Mouse (Mus musculus): ENCODE data around the gene Lyst. TPM values are rescaled to one million over a fixed set of nuclear protein-coding genes. Genes with fewer than 3 reads are reported as not detected.
"Not testable (repeated sequence)": the region's sequence is repeated elsewhere in the genome, so short reads cannot be mapped to it uniquely, and the experiment has no call there.

The Lyst gene
- polyA plus RNA-seq, 1 experiment from 2014 or later = 2.3 TPM

DNA sequence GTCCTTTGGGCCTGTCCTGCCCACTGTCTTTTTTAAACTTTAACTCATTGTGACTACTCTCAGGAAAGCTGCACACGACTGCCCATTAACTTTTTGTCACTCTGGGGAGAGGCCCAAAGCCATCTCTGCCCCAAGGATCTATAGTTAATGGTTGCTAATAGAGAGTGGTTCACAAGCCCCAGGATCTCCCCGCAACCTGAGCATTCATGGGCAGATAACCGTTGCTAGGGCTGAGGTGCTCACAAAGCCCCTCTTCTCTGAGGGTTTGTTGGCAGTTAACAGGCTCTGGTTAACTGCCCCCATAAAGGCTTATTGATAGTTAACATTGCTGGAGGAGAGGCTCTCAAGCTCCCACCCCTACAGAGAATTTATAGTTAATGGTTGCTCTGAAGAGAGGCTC is 190.1 kb downstream of the Lyst start:
- WGBS = 31% methylated on average over 3 of the region's 3 CpGs

DNA sequence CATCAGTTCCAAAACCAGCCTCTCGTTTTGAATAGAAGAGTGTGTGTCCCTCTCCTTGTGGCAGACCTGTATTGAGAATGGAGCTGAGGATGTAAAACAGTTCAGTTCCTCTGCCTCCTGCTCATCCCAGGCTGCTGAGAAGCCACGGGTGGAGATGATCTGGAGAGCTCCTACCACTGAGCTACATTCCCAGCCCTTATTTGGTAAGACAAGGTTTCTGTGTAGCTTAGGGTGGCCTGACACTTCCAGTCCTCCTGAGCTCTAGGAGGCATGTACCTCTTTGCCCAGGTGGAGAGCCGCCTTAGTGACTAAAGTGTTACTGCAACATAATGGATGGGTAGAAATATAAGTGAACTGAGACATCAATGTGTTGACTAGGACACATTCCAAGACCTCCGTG is 190.8 kb downstream of the Lyst start:
- DNase-seq (ENCODE audit: low spot score) = no peak
- H3K4me3 ChIP-seq = no peak overlapping the region
- no peaks in the 10 kb centered on the region for H3K9me3 ChIP-seq (replicated peaks)
- H3K27ac ChIP-seq = no peak overlapping the region
- no peaks in the 10 kb centered on the region; the same call in 1 of the 2 replicates for H3K36me3 ChIP-seq
- WGBS = 49% methylated on average over 4 of the region's 4 CpGs
- H3K4me1 ChIP-seq = peaks cover 21% of the 10 kb centered on the region
- H3K27me3 ChIP-seq (ENCODE audit: low read depth, poor library complexity, severe bottlenecking) = peaks cover 49% of the 10 kb centered on the region

More for the DNA sequence above, 190.1 kb downstream of the Lyst start:
- DNase-seq (ENCODE audit: low spot score) = no peak
- H3K4me1 ChIP-seq = peaks cover 17% of the 10 kb centered on the region
- peaks cover 41% of the 10 kb centered on the region for H3K27me3 ChIP-seq (ENCODE audit: low read depth, poor library complexity, severe bottlenecking)
- no peaks in the 10 kb centered on the region for H3K9me3 ChIP-seq (replicated peaks)
- no peaks in the 10 kb centered on the region; the same call in 1 of the 2 replicates for H3K36me3 ChIP-seq
- no peak overlapping the region for H3K27ac ChIP-seq
- H3K4me3 ChIP-seq = no peak overlapping the region

DNA sequence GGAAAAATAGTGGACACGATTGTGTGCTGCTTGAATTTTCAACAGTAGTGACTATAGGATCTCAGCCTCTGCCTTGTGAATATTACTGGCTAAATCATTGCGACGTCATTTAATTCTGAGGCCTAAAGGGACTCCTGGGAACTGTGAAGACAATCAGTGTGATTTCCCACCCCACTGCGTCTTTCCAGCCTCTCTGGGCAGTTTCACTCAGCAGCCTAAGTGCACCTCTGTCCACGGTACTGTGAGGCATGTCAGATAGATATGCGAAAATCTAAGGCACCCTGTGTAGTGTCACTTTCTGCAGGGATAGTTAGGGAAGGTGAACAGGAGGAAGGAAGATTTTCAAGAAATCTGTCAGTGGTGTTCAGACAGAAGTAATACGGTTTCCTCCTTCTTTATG is 193.1 kb downstream of the Lyst start:
- Histone ChIP-seq H3K9me3 (replicated peaks) (no peaks in the 10 kb centered on the region), H3K27me3 (ENCODE audit: low read depth, poor library complexity, severe bottlenecking) (peaks cover 71% of the 10 kb centered on the region), H3K4me3 (peak overlapping the region; percentile 61), H3K27ac (no peak overlapping the region), H3K4me1 (peaks cover 21% of the 10 kb centered on the region), H3K36me3 (no peaks in the 10 kb centered on the region)
- DNase-seq (ENCODE audit: low spot score) = no peak
- WGBS = 43% methylated on average over 7 of the region's 7 CpGs

DNA sequence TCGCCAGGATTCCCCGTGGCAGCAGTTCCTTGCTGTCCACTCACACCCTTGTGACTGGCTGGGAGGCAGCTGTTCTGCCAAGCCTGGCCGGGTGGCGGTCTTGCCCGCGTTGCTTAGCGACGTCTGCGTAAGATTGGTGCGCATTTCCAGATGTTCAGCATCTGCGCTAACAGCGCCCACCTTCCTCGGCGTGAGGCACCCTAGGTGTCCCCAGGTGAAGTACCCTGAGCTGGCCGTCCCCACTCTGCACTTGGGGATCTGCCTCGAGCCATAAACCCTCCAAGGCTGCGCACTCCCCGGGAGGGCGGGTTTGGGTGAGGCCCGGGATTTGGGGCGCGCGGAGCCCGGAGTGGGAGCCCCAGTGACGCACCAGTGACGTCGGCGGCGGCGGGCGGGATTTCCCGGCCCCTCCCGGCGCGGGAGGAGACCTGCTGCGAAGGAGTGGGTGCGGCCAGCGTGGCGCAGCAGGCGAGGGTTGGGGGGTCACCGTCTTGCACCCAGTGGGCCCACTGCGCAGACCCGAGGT is 193.8 kb downstream of the Lyst start, which contains the start of gene Gng4:
Gene Gng4 (plus strand): TSS at position 166 of the 526 bp plus-strand sequence.
- Histone ChIP-seq H3K9me3 (replicated peaks) (no peaks in the 10 kb centered on the region), H3K27ac (no peak within 1 kb of the TSS), H3K36me3 (no peaks in the 10 kb centered on the region), H3K27me3 (ENCODE audit: low read depth, poor library complexity, severe bottlenecking) (peaks cover 71% of the 10 kb centered on the region), H3K4me3 (peak within 1 kb of the TSS; percentile 61), H3K4me1 (peaks cover 21% of the 10 kb centered on the region)
- DNase-seq (ENCODE audit: low spot score) = peak; percentile 75
- WGBS = under 1% methylated on average over 42 of the region's 43 CpGs

DNA sequence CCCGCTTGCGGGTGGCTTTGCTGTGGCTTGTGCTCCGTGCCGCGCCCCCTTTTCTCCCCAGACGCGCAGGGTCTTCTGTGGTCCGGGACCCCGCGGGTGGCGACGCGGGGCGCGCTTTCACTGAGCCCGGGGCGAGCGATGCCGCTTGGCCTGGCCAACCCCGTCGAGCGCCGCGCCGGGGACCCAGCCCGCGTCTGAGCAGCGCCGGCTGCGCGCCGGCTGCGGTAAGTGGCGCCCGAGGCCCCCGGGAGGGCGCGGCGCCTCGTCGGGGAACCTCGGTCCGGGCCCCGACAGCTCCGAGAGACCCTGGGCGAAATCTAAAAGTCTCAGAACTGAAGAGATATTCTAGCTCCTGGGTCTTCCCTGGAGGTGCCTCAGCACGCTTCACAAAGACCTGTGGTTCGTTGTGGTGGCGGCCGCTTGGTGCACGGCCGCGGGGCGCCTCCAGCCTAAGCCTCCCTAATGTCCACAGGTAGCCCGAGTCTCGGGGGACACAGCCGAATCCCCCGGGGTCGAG is 194.3 kb downstream of the Lyst start:
- peak; percentile 52 for DNase-seq (ENCODE audit: low spot score)
- WGBS = under 1% methylated on average over 59 of the region's 59 CpGs
- Histone ChIP-seq H3K9me3 (replicated peaks) (no peaks in the 10 kb centered on the region), H3K27me3 (ENCODE audit: low read depth, poor library complexity, severe bottlenecking) (peaks cover 71% of the 10 kb centered on the region), H3K36me3 (no peaks in the 10 kb centered on the region), H3K4me1 (peaks cover 21% of the 10 kb centered on the region), H3K4me3 (peak overlapping the region; percentile 61), H3K27ac (no peak overlapping the region)

DNA sequence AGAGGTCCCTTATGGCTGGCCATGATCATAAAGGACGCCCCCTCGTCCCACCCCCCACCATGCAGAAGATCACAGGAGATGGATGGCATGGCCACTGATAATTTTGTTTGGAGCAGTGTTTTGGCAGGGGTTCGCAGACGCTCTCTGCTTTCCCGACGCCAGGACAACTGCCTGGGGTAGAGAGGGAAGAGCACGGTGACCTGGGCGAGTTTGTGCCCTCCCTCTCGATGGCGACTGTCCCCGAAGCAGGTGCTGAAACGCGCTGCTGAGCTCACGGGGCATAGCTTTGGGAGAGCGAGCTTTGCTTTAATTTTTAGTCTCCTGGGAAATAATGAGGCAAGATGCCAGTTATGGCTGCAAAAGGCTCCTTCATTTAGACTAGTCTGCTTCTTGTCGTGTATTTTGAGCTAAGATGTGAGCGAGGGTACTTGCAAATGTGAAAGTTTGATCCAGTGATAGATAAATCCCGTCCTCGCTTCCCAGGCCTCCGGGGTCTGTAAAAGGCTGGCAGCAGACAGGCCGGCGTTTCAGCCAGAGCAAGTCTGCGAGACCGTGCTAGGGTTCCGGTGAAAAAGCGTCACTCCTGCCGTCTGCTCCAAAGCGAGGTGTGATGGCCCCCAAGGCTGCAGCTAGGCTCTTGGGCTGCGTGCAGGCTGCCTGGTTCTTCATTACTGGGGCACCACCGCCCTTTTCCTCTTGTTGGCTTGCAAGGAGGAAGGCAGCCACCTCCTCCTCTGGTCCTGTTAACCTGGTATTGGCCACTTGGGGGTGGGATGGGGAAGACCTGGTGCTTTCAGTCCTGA is 195.0 kb downstream of the Lyst start:
- Histone ChIP-seq H3K36me3 (no peaks in the 10 kb centered on the region), H3K27ac (no peak overlapping the region), H3K27me3 (ENCODE audit: low read depth, poor library complexity, severe bottlenecking) (peaks cover 71% of the 10 kb centered on the region), H3K4me1 (peaks cover 21% of the 10 kb centered on the region), H3K9me3 (replicated peaks) (no peaks in the 10 kb centered on the region), H3K4me3 (peak overlapping the region; percentile 61)
- WGBS = 1% methylated on average over 30 of the region's 30 CpGs
- DNase-seq (ENCODE audit: low spot score) = peak; percentile 67

DNA sequence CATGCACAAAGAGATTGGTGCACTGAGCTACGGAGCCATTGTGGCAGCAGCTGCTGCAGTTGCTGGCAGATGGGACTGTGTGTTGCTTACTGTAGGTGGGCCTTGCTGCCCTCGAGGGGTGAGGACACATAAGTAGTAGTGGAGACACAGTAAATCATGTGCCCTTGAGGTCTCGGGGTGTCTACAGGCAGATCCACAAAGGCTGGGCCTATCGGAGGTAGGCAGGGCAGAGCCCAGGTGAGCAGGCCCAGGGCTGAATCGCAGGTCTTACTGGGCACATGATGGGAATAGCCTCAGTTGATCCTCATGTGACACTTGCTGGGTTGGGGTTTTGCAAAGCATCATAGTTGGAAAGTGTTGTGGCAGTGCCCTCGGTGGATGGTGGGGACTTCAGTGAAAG is 196.8 kb downstream of the Lyst start:
- 92% methylated on average over 6 of the region's 6 CpGs for WGBS
- DNase-seq (ENCODE audit: low spot score) = no peak
- Histone ChIP-seq H3K9me3 (replicated peaks) (no peaks in the 10 kb centered on the region), H3K4me1 (peaks cover 21% of the 10 kb centered on the region), H3K27ac (no peak overlapping the region), H3K4me3 (no peak overlapping the region), H3K27me3 (ENCODE audit: low read depth, poor library complexity, severe bottlenecking) (peaks cover 63% of the 10 kb centered on the region), H3K36me3 (no peaks in the 10 kb centered on the region)

DNA sequence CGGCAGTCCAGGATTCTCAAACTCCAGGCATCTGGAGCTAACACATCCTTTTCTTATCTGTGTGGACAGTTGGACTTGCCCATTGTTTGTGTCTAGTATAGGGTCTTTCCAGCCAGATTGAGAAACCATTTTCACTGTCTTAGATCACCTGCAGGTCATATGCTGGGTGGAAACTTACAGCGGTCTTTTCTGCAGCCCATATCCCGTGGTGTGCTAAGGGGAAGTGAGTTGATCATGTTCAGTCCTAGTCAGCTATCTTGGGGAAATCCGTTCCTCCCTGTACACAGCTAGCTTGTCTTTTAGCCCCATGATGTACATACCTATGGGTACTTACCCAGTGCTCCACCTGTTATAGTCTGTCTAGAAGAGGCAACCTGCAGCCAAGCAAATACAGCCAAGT is 197.9 kb downstream of the Lyst start:
- no peak for DNase-seq (ENCODE audit: low spot score)
- H3K27me3 ChIP-seq (ENCODE audit: low read depth, poor library complexity, severe bottlenecking) = peaks cover 52% of the 10 kb centered on the region
- H3K4me3 ChIP-seq = no peak overlapping the region
- H3K36me3 ChIP-seq = no peaks in the 10 kb centered on the region
- H3K27ac ChIP-seq = no peak overlapping the region
- no peaks in the 10 kb centered on the region for H3K9me3 ChIP-seq (replicated peaks)
- peaks cover 21% of the 10 kb centered on the region for H3K4me1 ChIP-seq
- 92% methylated on average over 4 of the region's 4 CpGs for WGBS

DNA sequence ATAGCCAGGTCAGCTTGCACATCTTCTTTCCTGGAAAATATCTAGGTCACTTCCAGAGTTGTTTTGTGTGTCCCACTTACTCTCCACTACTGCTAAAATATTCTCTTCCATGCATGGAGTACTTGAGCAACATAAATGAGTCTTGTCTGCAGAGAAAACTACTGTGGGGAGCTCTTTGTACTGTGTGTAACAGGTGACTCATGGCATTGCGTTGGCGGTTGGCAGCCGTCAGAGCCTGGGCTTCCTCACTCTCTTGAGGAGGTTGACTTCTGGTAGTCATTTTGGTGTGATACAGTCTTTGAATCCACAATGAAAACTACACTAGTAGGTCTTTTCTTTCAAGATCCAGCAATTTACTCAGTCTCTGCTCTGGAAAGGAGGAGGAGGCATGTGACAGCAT is 201.8 kb downstream of the Lyst start:
- no peak overlapping the region for H3K27ac ChIP-seq
- no peaks in the 10 kb centered on the region for H3K9me3 ChIP-seq (replicated peaks)
- peaks cover 13% of the 10 kb centered on the region for H3K27me3 ChIP-seq (ENCODE audit: low read depth, poor library complexity, severe bottlenecking)
- DNase-seq (ENCODE audit: low spot score) = no peak
- H3K4me1 ChIP-seq = no peaks in the 10 kb centered on the region
- 96% methylated on average over 3 of the region's 3 CpGs for WGBS
- H3K4me3 ChIP-seq = no peak overlapping the region
- H3K36me3 ChIP-seq = no peaks in the 10 kb centered on the region

DNA sequence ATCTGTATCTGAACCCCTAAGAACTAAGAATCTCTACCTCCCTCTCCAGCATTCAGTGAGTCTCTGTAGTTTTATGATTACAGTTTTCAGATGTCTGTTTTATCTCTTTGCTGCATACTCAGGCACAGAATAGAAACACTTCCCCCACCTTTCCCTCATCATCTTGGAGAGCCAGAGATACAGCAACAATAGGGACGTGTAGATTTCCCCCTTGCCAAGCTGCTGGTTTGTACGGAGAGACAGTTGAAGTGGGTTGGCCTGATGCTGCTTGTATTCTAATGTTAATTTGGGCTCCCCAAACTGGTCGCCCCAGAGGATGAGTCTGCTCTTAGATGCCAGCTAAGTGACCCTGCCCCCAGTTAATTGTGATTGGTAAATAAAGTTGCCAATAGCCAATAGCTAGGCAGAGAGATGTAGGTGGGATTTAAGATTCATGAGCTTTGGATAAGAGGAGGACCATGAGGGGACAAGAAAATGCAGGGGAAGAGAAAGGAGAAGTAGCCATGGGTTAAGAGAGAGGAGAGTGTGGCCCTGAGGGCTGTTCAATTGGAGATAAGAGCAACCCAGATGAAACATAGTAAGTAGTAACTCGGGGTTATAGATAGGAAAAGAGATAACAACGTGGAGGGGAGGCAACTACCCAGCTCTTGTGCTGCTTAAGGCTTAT is 205.1 kb downstream of the Lyst start:
- no peak for DNase-seq (ENCODE audit: low spot score)
- 40% methylated on average over 5 of the region's 5 CpGs for WGBS

DNA sequence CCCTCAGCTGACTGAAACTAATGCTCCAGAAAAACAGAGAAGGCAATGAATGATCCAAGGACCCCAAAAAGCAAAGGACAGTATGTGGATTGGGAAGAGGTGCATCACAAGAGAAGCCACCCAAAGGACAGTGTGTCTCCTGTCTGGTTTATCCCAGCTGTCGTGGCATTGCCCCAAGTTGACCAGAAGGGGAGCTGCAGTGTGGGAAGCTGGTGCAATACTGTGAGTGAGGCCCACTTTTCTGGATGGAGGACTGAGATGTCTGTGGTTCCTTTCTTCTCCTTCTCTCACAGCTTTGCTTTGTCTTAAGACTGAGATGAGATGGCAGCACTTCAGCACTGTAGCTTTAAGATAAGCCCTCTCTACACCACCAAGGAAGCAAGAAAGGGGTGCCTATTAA is 205.9 kb downstream of the Lyst start:
- WGBS = 81% methylated on average over 1 of the region's 1 CpGs
- Histone ChIP-seq H3K36me3 (no peaks in the 10 kb centered on the region), H3K27me3 (ENCODE audit: low read depth, poor library complexity, severe bottlenecking) (no peaks in the 10 kb centered on the region), H3K4me1 (no peaks in the 10 kb centered on the region), H3K27ac (no peak overlapping the region), H3K9me3 (replicated peaks) (no peaks in the 10 kb centered on the region), H3K4me3 (no peak overlapping the region)
- DNase-seq (ENCODE audit: low spot score) = no peak

More for the DNA sequence above, 205.1 kb downstream of the Lyst start:
- Histone ChIP-seq H3K36me3 (no peaks in the 10 kb centered on the region), H3K9me3 (replicated peaks) (no peaks in the 10 kb centered on the region), H3K27ac (no peak overlapping the region), H3K4me3 (no peak overlapping the region), H3K27me3 (ENCODE audit: low read depth, poor library complexity, severe bottlenecking) (no peaks in the 10 kb centered on the region), H3K4me1 (no peaks in the 10 kb centered on the region)

DNA sequence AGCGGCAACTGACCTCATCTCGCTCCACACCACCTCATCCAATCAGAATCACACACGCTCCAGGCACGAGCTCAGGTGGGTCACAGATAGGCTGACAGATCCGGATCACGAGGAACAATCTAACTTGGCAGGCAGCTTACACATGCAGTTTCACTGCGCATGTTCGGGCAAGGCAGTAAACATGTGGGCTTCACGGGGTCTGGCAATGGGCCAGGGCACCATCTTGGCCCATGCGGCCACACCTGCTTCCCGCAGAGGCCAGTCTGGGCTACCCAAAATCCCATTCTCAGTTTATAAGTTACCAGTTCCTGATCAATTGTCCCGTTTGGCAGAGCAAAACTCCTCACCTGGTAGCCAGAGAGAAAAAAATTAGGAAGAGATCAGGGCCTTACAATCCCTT is 207.6 kb downstream of the Lyst start:
- WGBS = 95% methylated on average over 12 of the region's 12 CpGs
- H3K36me3 ChIP-seq; H3K9me3 ChIP-seq (replicated peaks); H3K27ac ChIP-seq; H3K27me3 ChIP-seq (ENCODE audit: low read depth, poor library complexity, severe bottlenecking); DNase-seq (ENCODE audit: low spot score); H3K4me3 ChIP-seq; H3K4me1 ChIP-seq: not testable (repeated sequence)

DNA sequence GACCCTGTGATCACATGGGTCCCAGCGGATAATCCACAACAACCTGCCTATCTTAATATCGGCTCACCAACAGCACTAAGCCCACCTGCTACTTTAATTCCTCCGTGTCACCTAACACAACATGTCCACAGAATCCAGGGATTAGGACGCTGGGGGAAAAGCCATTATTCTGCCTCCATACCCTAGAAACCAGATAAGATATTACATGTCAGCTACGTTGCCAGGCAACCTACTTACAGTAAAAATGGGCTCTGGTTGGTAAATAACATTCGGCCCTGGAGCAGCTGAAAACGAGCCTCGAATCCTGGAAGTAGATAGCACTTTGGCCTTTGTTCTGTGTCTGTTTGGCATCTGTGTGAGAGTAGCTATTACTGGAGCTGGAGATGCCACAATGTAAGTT is 208.6 kb downstream of the Lyst start:
- Histone ChIP-seq H3K4me3 (no peak overlapping the region), H3K9me3 (replicated peaks) (no peaks in the 10 kb centered on the region), H3K27me3 (ENCODE audit: low read depth, poor library complexity, severe bottlenecking) (no peaks in the 10 kb centered on the region), H3K36me3 (no peaks in the 10 kb centered on the region), H3K4me1 (no peaks in the 10 kb centered on the region), H3K27ac (no peak overlapping the region)
- 91% methylated on average over 8 of the region's 8 CpGs for WGBS
- no peak for DNase-seq (ENCODE audit: low spot score)

All from limb, embryonic 10.5 days (tissue).